Mouse (Mus musculus): ENCODE measurements around the gene Tenm3. TPM values are rescaled to one million over a fixed set of nuclear protein-coding genes. Genes with fewer than 3 reads are reported as not detected.
"Not testable (repeated sequence)": the region's sequence is repeated elsewhere in the genome, so short reads cannot be mapped to it uniquely, and the experiment has no call there.

The Tenm3 gene
- polyA plus RNA-seq, 1 experiment from 2014 or later = 49.8 TPM

DNA sequence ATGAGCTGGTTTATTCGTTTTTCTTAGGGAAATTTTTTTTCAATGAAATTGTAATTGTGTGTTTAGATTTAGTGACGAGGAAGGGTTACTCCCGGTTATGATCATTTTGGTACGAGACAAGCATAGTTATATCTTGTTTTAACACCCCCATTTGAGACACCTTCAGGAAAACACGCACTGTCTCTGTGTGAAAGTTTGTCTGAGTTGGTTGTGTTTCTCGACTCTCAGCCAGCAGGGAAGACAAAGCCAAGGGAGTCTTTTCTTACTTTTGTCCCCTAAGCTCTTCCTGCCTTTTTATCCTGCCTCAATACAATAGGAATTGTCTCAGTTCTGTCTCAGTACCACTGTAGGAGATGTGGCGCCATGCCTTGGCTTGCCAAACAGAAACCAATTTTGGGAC lies 660.0 kb downstream of the Tenm3 start:
- 79% methylated on average over 7 of the region's 7 CpGs for WGBS
- ATAC-seq (ENCODE audit: low FRiP score) (no peak), DNase-seq (ENCODE audit: low spot score) (no peak)
- no peak overlapping the region for H3K4me3 ChIP-seq (ENCODE audit: low read depth, low read length)
- H3K9me3 ChIP-seq (ENCODE audit: control insufficient read depth, low read length) = no peaks in the 10 kb centered on the region
- no peak overlapping the region for H3K27ac ChIP-seq (ENCODE audit: low read depth, low read length)
- no peak overlapping the region for H3K9ac ChIP-seq (ENCODE audit: low read depth, low read length)
- no peak overlapping the region for H3K4me2 ChIP-seq (replicated peaks; ENCODE audit: low read depth, low read length)
- no peaks in the 10 kb centered on the region for H3K27me3 ChIP-seq (ENCODE audit: control insufficient read depth, insufficient read depth, low read length)
- H3K4me1 ChIP-seq (replicated peaks; ENCODE audit: control insufficient read depth, insufficient read depth, low read length) = 0 out of 2 replicates have a peak, but pooled peaks cover 2% of the 10 kb centered on the region
- no peaks in the 10 kb centered on the region for H3K36me3 ChIP-seq (ENCODE audit: control insufficient read depth, insufficient read depth, low read length)

DNA sequence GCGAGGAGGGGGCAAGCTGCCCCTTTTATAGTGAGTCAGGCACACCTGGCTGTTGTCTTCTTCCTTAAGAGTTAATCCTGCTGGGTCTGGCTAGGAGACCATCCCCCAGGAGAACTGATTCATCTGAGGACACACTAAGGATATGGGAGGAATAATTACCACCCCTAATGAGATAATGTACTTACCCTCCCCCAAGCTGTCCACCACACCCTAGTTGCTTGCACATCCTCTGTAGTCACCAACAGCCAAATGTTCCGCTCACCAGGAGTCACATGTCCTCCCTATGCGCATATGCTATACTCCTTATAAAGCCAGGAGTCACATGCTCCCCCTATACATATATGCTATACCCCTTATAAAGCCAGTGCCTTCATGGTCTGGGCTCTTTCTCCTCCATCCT lies 662.8 kb downstream of the Tenm3 start:
- WGBS = 92% methylated on average over 3 of the region's 3 CpGs
- no peak for ATAC-seq (ENCODE audit: low FRiP score)
- Histone ChIP-seq H3K4me3 (ENCODE audit: low read depth, low read length) (no peak overlapping the region), H3K27ac (ENCODE audit: low read depth, low read length) (no peak overlapping the region), H3K36me3 (ENCODE audit: control insufficient read depth, insufficient read depth, low read length) (no peaks in the 10 kb centered on the region), H3K4me2 (replicated peaks; ENCODE audit: low read depth, low read length) (no peak overlapping the region), H3K9ac (ENCODE audit: low read depth, low read length) (no peak overlapping the region), H3K9me3 (ENCODE audit: control insufficient read depth, low read length) (no peaks in the 10 kb centered on the region), H3K27me3 (ENCODE audit: control insufficient read depth, insufficient read depth, low read length) (no peaks in the 10 kb centered on the region), H3K4me1 (replicated peaks; ENCODE audit: control insufficient read depth, insufficient read depth, low read length) (peaks cover 6% of the 10 kb centered on the region; the same call in 1 of the 2 replicates)
- no peak for DNase-seq (ENCODE audit: low spot score)

DNA sequence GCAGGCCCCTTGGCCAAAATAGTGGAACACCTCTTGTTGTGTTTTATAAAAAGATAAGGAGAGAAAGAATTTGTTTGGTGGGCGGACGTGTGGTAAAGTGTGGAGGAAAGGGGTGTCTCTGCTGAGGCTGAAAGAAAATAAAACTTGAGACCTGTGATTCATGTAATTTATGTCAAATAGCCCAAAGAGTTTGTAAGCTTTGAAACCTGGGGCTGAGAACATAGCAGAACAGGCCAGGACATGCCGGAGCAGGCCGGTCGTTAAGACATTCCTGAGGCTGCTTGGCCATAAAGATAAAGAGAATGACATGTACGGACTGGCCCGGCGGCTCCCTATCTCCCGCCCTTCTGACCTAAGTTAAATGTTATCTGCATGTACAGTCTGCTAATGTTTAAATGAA lies 663.6 kb downstream of the Tenm3 start:
- ATAC-seq (ENCODE audit: low FRiP score); H3K4me1 ChIP-seq (replicated peaks; ENCODE audit: control insufficient read depth, insufficient read depth, low read length); H3K27ac ChIP-seq (ENCODE audit: low read depth, low read length); H3K36me3 ChIP-seq (ENCODE audit: control insufficient read depth, insufficient read depth, low read length); H3K27me3 ChIP-seq (ENCODE audit: control insufficient read depth, insufficient read depth, low read length); H3K4me3 ChIP-seq (ENCODE audit: low read depth, low read length); H3K4me2 ChIP-seq (replicated peaks; ENCODE audit: low read depth, low read length); H3K9me3 ChIP-seq (ENCODE audit: control insufficient read depth, low read length); H3K9ac ChIP-seq (ENCODE audit: low read depth, low read length); DNase-seq (ENCODE audit: low spot score): not testable (repeated sequence)
- WGBS = 96% methylated on average over 9 of the region's 9 CpGs

- no peaks in the 10 kb centered on the region for H3K36me3 ChIP-seq (ENCODE audit: control insufficient read depth, insufficient read depth, low read length)
- H3K4me1 ChIP-seq (replicated peaks; ENCODE audit: control insufficient read depth, insufficient read depth, low read length) = peaks cover 6% of the 10 kb centered on the region; the same call in 1 of the 2 replicates
- H3K4me3 ChIP-seq (ENCODE audit: low read depth, low read length) = no peak overlapping the region
- DNase-seq (ENCODE audit: low spot score) = peak; percentile 30
- no peaks in the 10 kb centered on the region for H3K27me3 ChIP-seq (ENCODE audit: control insufficient read depth, insufficient read depth, low read length)
- 0 out of 2 replicates have a peak overlapping the region, but pooled peaks have one; percentile 19 for H3K9ac ChIP-seq (ENCODE audit: low read depth, low read length)
- 23% methylated on average over 4 of the region's 4 CpGs for WGBS
- no peak overlapping the region for H3K4me2 ChIP-seq (replicated peaks; ENCODE audit: low read depth, low read length)
- no peaks in the 10 kb centered on the region for H3K9me3 ChIP-seq (ENCODE audit: control insufficient read depth, low read length)
- H3K27ac ChIP-seq (ENCODE audit: low read depth, low read length) = peak overlapping the region; percentile 62; the same call in 1 of the 2 replicates
- ATAC-seq (ENCODE audit: low FRiP score) = peak; percentile 79
These were observed 664.8 kb downstream of the Tenm3 start for GRCm38 (mm10) chr8:48178993-48179392.

DNA sequence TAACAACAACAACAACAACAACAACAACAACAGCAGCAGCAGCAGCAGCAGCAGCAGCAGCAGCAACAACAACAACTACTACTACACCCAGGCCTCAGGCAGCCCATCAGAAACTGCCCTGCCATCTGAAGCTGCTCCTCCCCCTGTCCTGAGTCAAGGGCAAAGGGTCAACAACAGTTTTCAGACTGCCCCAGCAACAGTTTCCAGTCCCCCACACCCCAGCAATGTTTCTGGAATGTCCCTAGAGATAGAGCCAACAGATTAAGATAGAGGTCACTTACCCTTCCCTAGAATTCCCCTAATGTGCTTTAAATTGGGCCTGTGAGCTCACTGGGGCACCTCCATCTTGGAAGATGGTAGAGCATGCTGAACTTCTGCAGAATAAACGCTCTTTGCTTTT lies 665.9 kb downstream of the Tenm3 start:
- DNase-seq (ENCODE audit: low spot score) (no peak), ATAC-seq (ENCODE audit: low FRiP score) (peak; percentile 35; the same call in 1 of the 2 replicates)
- WGBS = 89% methylated on average over 1 of the region's 1 CpGs
- H3K27me3 ChIP-seq (ENCODE audit: control insufficient read depth, insufficient read depth, low read length) = no peaks in the 10 kb centered on the region
- no peaks in the 10 kb centered on the region for H3K9me3 ChIP-seq (ENCODE audit: control insufficient read depth, low read length)
- H3K4me3 ChIP-seq (ENCODE audit: low read depth, low read length) = no peak overlapping the region
- H3K27ac ChIP-seq (ENCODE audit: low read depth, low read length) = no peak overlapping the region
- peaks cover 6% of the 10 kb centered on the region; the same call in 1 of the 2 replicates for H3K4me1 ChIP-seq (replicated peaks; ENCODE audit: control insufficient read depth, insufficient read depth, low read length)
- no peaks in the 10 kb centered on the region for H3K36me3 ChIP-seq (ENCODE audit: control insufficient read depth, insufficient read depth, low read length)
- no peak overlapping the region for H3K9ac ChIP-seq (ENCODE audit: low read depth, low read length)
- H3K4me2 ChIP-seq (replicated peaks; ENCODE audit: low read depth, low read length) = no peak overlapping the region

Measured in hindbrain, embryonic 11.5 days (tissue).